ENCODE assay signal across 18 mouse cellular contexts in genomic region chr3:126514842-126515241, GRCm38 (mm10).
DNase-seq lines count a peak whose midpoint lies in the region; ATAC-seq lines count a peak whose summit lies in the region.
"Had no signal": no experiment of that assay in that cellular context is flagged by ENCODE, and none has a peak within 500 bp of the region (broad histone marks: within the 10 kb centered on the region; RNA-seq: fewer than 3 reads in every experiment).

No protein-coding gene starts in this region.

- peak; percentile 86 for DNase-seq in embryonic facial prominence, embryonic 11.5 days (ENCODE audit: low spot score)
- DNase-seq in embryonic facial prominence, embryonic 10.5 days (ENCODE audit: low spot score) = no peak
- DNase-seq in midbrain, embryonic 10.5 days (ENCODE audit: low spot score) = no peak
- DNase-seq in hindlimb bud, embryonic 11.5 days (ENCODE audit: extremely low spot score, low read depth, low spot score) = peak; percentile 22
- no peak for DNase-seq in layer of hippocampus, adult 9-11 months
- DNase-seq in right cerebral cortex, postnatal 36 days (ENCODE audit: low spot score in 2 of 2) = no peak
- DNase-seq: cerebellum, postnatal 36 days; gastrocnemius, postnatal 36 days; heart, postnatal 10 days; kidney, adult 9 months; kidney, postnatal 36 days; liver, embryonic 13.5 days; retina, postnatal 1 day; thymus, adult 18-20 months had no signal

- H3K9me3 ChIP-seq in embryonic facial prominence, embryonic 11.5 days (replicated peaks; ENCODE audit: control insufficient read depth, low read length) = no peaks in the 10 kb centered on the region
- peaks cover 5% of the 10 kb centered on the region; the same call in 1 of the 2 replicates for H3K9me3 ChIP-seq in embryonic facial prominence, embryonic 10.5 days
- H3K9me3 ChIP-seq in midbrain, embryonic 13.5 days = no peaks in the 10 kb centered on the region
- peaks cover 2% of the 10 kb centered on the region; the same call in 1 of the 2 replicates for H3K9me3 ChIP-seq in midbrain, embryonic 10.5 days (replicated peaks)
- H3K9me3 ChIP-seq in midbrain, embryonic 16.5 days (replicated peaks; ENCODE audit: control insufficient read depth, low read length, poor library complexity, severe bottlenecking) = no peaks in the 10 kb centered on the region
- H3K9me3 ChIP-seq: heart, embryonic 10.5 days; liver, embryonic 13.5 days; lung, embryonic 15.5 days had no signal

- no peaks in the 10 kb centered on the region for H3K27me3 ChIP-seq in embryonic facial prominence, embryonic 11.5 days (ENCODE audit: control insufficient read depth, insufficient read depth, low read length)
- H3K27me3 ChIP-seq in embryonic facial prominence, embryonic 10.5 days (replicated peaks; ENCODE audit: low read depth, poor library complexity, severe bottlenecking) = no peaks in the 10 kb centered on the region
- H3K27me3 ChIP-seq in midbrain, embryonic 13.5 days = no peaks in the 10 kb centered on the region
- no peaks in the 10 kb centered on the region for H3K27me3 ChIP-seq in midbrain, embryonic 10.5 days (ENCODE audit: low read depth, poor library complexity, severe bottlenecking)
- no peaks in the 10 kb centered on the region for H3K27me3 ChIP-seq in midbrain, embryonic 16.5 days (ENCODE audit: control insufficient read depth, insufficient read depth, low read depth, low read length)
- H3K27me3 ChIP-seq: liver, embryonic 13.5 days; lung, embryonic 15.5 days had no signal

- H3K4me3 ChIP-seq in embryonic facial prominence, embryonic 11.5 days (ENCODE audit: low read depth, low read length) = no peak overlapping the region
- no peak overlapping the region for H3K4me3 ChIP-seq in embryonic facial prominence, embryonic 10.5 days
- H3K4me3 ChIP-seq in midbrain, embryonic 13.5 days (replicated peaks) = no peak overlapping the region
- H3K4me3 ChIP-seq in midbrain, embryonic 10.5 days = no peak overlapping the region
- H3K4me3 ChIP-seq in midbrain, embryonic 16.5 days (ENCODE audit: low read depth, low read length) = no peak overlapping the region
- H3K4me3 ChIP-seq: heart, embryonic 10.5 days; liver, embryonic 13.5 days; lung, embryonic 15.5 days had no signal

- H3K4me2 ChIP-seq in embryonic facial prominence, embryonic 11.5 days (ENCODE audit: low read depth, low read length) = no peak overlapping the region
- H3K4me2 ChIP-seq in midbrain, embryonic 13.5 days (replicated peaks) = no peak overlapping the region
- no peak overlapping the region for H3K4me2 ChIP-seq in midbrain, embryonic 16.5 days (ENCODE audit: low read length)
- H3K4me2 ChIP-seq: liver, embryonic 13.5 days; lung, embryonic 15.5 days had no signal

- no peaks in the 10 kb centered on the region for H3K36me3 ChIP-seq in embryonic facial prominence, embryonic 11.5 days (replicated peaks; ENCODE audit: control insufficient read depth, insufficient read depth, low read depth, low read length)
- H3K36me3 ChIP-seq in embryonic facial prominence, embryonic 10.5 days (replicated peaks) = no peaks in the 10 kb centered on the region
- no peaks in the 10 kb centered on the region for H3K36me3 ChIP-seq in midbrain, embryonic 13.5 days
- no peaks in the 10 kb centered on the region for H3K36me3 ChIP-seq in midbrain, embryonic 10.5 days
- H3K36me3 ChIP-seq in midbrain, embryonic 16.5 days (ENCODE audit: control insufficient read depth, insufficient read depth, low read length) = no peaks in the 10 kb centered on the region
- H3K36me3 ChIP-seq: heart, embryonic 10.5 days; liver, embryonic 13.5 days; lung, embryonic 15.5 days had no signal

- no peak overlapping the region for H3K9ac ChIP-seq in embryonic facial prominence, embryonic 11.5 days (replicated peaks; ENCODE audit: low read length)
- no peak overlapping the region for H3K9ac ChIP-seq in midbrain, embryonic 13.5 days (replicated peaks)
- H3K9ac ChIP-seq in midbrain, embryonic 16.5 days (ENCODE audit: low read depth, low read length) = no peak overlapping the region
- H3K9ac ChIP-seq: liver, embryonic 13.5 days; lung, embryonic 15.5 days had no signal

- peak; percentile 79 for ATAC-seq in embryonic facial prominence, embryonic 11.5 days (replicated peaks; ENCODE audit: insufficient number of reproducible peaks, low FRiP score, low TSS enrichment, low read depth)
- ATAC-seq in midbrain, embryonic 13.5 days = peak; percentile 40; the same call in 1 of the 2 replicates
- peak; percentile 85 for ATAC-seq in midbrain, embryonic 16.5 days

- no peak overlapping the region for H3K27ac ChIP-seq in embryonic facial prominence, embryonic 11.5 days (replicated peaks; ENCODE audit: low read depth, low read length)
- no peak overlapping the region for H3K27ac ChIP-seq in embryonic facial prominence, embryonic 10.5 days (replicated peaks)
- no peak overlapping the region for H3K27ac ChIP-seq in midbrain, embryonic 13.5 days
- no peak overlapping the region for H3K27ac ChIP-seq in midbrain, embryonic 10.5 days (replicated peaks)
- no peak overlapping the region for H3K27ac ChIP-seq in midbrain, embryonic 16.5 days (ENCODE audit: low read length)
- H3K27ac ChIP-seq: heart, embryonic 10.5 days; liver, embryonic 13.5 days; lung, embryonic 15.5 days had no signal

- no peaks in the 10 kb centered on the region for H3K4me1 ChIP-seq in embryonic facial prominence, embryonic 11.5 days (ENCODE audit: control insufficient read depth, insufficient read depth, low read length)
- peaks cover 23% of the 10 kb centered on the region for H3K4me1 ChIP-seq in embryonic facial prominence, embryonic 10.5 days
- H3K4me1 ChIP-seq in midbrain, embryonic 13.5 days (replicated peaks) = 0 out of 2 replicates have a peak, but pooled peaks cover 2% of the 10 kb centered on the region
- peaks cover 6% of the 10 kb centered on the region for H3K4me1 ChIP-seq in midbrain, embryonic 10.5 days
- peaks cover 6% of the 10 kb centered on the region; the same call in 1 of the 2 replicates for H3K4me1 ChIP-seq in midbrain, embryonic 16.5 days (ENCODE audit: control insufficient read depth, insufficient read depth, low read length)
- H3K4me1 ChIP-seq: heart, embryonic 10.5 days; liver, embryonic 13.5 days; lung, embryonic 15.5 days had no signal

- 14% methylated on average over 2 of the region's 2 CpGs for WGBS in embryonic facial prominence, embryonic 11.5 days
- WGBS in embryonic facial prominence, embryonic 10.5 days = 19% methylated on average over 2 of the region's 2 CpGs
- 11% methylated on average over 2 of the region's 2 CpGs for WGBS in midbrain, embryonic 13.5 days
- 39% methylated on average over 2 of the region's 2 CpGs for WGBS in midbrain, embryonic 10.5 days
- WGBS in midbrain, embryonic 16.5 days = 5% methylated on average over 2 of the region's 2 CpGs

Comparison
In these comparisons a context has a peak if more than half of its experiments do, and no peak if none do; other contexts are left out.
1. DNase-seq: peak in embryonic facial prominence, embryonic 11.5 days (single experiment) and hindlimb bud, embryonic 11.5 days (single experiment); none in embryonic facial prominence, embryonic 10.5 days (single experiment), midbrain, embryonic 10.5 days (single experiment), layer of hippocampus, adult 9-11 months (single experiment) and right cerebral cortex, postnatal 36 days (0 of 2).
2. Peak in every context shown above with its lines, with median percentiles within 50 percentile points of each other: ATAC-seq.